Mouse (Mus musculus): ENCODE measurements around the gene Zfp872.
"Not testable (repeated sequence)": the region's sequence is repeated elsewhere in the genome, so short reads cannot be mapped to it uniquely, and the experiment has no call there.

The Zfp872 gene

GRCm38 (mm10) chr9:22169327-22169726 lies 18.6 kb upstream of the Zfp872 start:
- no peak for DNase-seq (ENCODE audit: low spot score)

- no peak for DNase-seq (ENCODE audit: low spot score)
Measured at GRCm38 (mm10) chr9:22172318-22172717, 15.6 kb upstream of the Zfp872 start.

- no peak for DNase-seq (ENCODE audit: low spot score)
Measured at GRCm38 (mm10) chr9:22196412-22196811, 8.5 kb downstream of the Zfp872 start.

- no peak for DNase-seq (ENCODE audit: low spot score)
Measured at GRCm38 (mm10) chr9:22213785-22214194, 25.9 kb downstream of the Zfp872 start.

GRCm38 (mm10) chr9:22214549-22214948 lies 26.7 kb downstream of the Zfp872 start:
- DNase-seq (ENCODE audit: low spot score), result no peak

GRCm38 (mm10) chr9:22216705-22217104 lies 28.8 kb downstream of the Zfp872 start:
- no peak for DNase-seq (ENCODE audit: low spot score)

- no peak for DNase-seq (ENCODE audit: low spot score)
Measured at GRCm38 (mm10) chr9:22217858-22218493, 30.1 kb downstream of the Zfp872 start.

GRCm38 (mm10) chr9:22224066-22224465 lies 36.2 kb downstream of the Zfp872 start:
- no peak for DNase-seq (ENCODE audit: low spot score)

GRCm38 (mm10) chr9:22224536-22225503 lies 36.9 kb downstream of the Zfp872 start:
- peak; percentile 35 for DNase-seq (ENCODE audit: low spot score)

GRCm38 (mm10) chr9:22225581-22226388 lies 37.9 kb downstream of the Zfp872 start, which contains the start of gene Zfp809:
Gene Zfp809, plus strand, starts transcription at chr9:22225714.
- DNase-seq (ENCODE audit: low spot score), result peak; percentile 98

GRCm38 (mm10) chr9:22226389-22226673 lies 38.4 kb downstream of the Zfp872 start:
- not testable (repeated sequence) for DNase-seq (ENCODE audit: low spot score)

GRCm38 (mm10) chr9:22226846-22227245 lies 39.0 kb downstream of the Zfp872 start:
- no peak for DNase-seq (ENCODE audit: low spot score)

GRCm38 (mm10) chr9:22229386-22230026 lies 41.6 kb downstream of the Zfp872 start:
- no peak for DNase-seq (ENCODE audit: low spot score)

GRCm38 (mm10) chr9:22230061-22230460 lies 42.2 kb downstream of the Zfp872 start:
- DNase-seq (ENCODE audit: low spot score), result no peak

- DNase-seq (ENCODE audit: low spot score), result no peak
Measured at GRCm38 (mm10) chr9:22230556-22230955, 42.7 kb downstream of the Zfp872 start.

GRCm38 (mm10) chr9:22240001-22240400 lies 52.1 kb downstream of the Zfp872 start:
- no peak for DNase-seq (ENCODE audit: low spot score)

- no peak for DNase-seq (ENCODE audit: low spot score)
Measured at GRCm38 (mm10) chr9:22244242-22244641, 56.4 kb downstream of the Zfp872 start.
